Mouse (Mus musculus): ENCODE results near the gene Lrrc52.

The Lrrc52 gene

GRCm38 (mm10) chr1:167466765-167467426 is at the start of gene Lrrc52:
Gene Lrrc52 (minus strand): TSS chr1:167466780.
- DNase-seq (ENCODE audit: low spot score): no peak

GRCm38 (mm10) chr1:167511621-167512020 is 45.0 kb upstream of the Lrrc52 start:
- no peak for DNase-seq (ENCODE audit: low spot score)

- no peak for DNase-seq (ENCODE audit: low spot score)
Observed at GRCm38 (mm10) chr1:167506048-167506447, 39.5 kb upstream of the Lrrc52 start.

GRCm38 (mm10) chr1:167505427-167505826 is 38.8 kb upstream of the Lrrc52 start:
- no peak for DNase-seq (ENCODE audit: low spot score)

- DNase-seq (ENCODE audit: low spot score): no peak
Observed at GRCm38 (mm10) chr1:167499097-167499850, 32.7 kb upstream of the Lrrc52 start.

GRCm38 (mm10) chr1:167497991-167498390 is 31.4 kb upstream of the Lrrc52 start:
- no peak for DNase-seq (ENCODE audit: low spot score)

DNA sequence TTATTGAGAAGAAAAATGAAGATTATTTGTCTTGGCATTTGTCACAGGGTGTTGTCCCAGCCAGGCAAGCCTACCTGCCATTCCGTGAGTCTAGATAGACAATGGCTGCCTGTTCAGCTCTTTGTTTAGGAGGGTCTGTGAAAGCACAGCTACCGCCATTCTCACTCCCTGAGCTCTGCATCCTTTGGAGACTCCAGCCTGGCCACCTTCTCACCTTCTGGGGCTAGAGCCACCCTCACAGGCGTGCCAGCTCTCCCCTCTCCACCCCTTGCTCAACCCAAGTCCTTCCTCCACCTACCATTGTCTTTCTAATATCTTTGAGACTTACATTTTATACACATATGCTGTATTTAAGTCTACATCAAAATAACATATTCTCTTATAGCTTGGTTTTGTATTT is 31.0 kb upstream of the Lrrc52 start:
- DNase-seq (ENCODE audit: low spot score): no peak

GRCm38 (mm10) chr1:167491501-167491900 is 24.9 kb upstream of the Lrrc52 start:
- DNase-seq (ENCODE audit: low spot score): no peak

- DNase-seq (ENCODE audit: low spot score): no peak
Observed at GRCm38 (mm10) chr1:167487933-167488332, 21.4 kb upstream of the Lrrc52 start.

- no peak for DNase-seq (ENCODE audit: low spot score)
Observed at GRCm38 (mm10) chr1:167486959-167487680, 20.5 kb upstream of the Lrrc52 start.

- DNase-seq (ENCODE audit: low spot score): no peak
Observed at GRCm38 (mm10) chr1:167482863-167483262, 16.3 kb upstream of the Lrrc52 start.

DNA sequence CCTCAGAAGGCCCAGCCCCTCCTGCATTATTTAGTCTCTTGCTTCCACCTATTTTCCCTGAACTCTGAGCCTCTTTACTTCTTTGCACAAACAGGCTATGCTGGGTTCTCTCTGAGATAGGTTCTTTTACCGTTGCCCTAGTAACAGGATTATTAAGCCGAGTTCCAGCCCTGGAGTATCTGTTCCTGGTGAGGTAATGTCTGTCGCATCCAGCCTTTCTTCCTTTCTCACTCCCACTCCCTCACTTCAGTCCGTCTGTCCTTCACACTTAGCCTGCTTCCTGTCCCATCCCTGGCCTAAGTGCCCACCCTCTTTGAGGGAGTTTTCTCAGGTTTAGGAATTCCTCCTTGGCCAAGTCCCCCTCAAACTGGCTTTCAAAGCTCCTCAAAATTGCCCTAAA is 7.0 kb upstream of the Lrrc52 start:
- no peak for DNase-seq (ENCODE audit: low spot score)

- no peak for DNase-seq (ENCODE audit: low spot score)
Observed at GRCm38 (mm10) chr1:167467916-167468315, 1.3 kb upstream of the Lrrc52 start.

DNA sequence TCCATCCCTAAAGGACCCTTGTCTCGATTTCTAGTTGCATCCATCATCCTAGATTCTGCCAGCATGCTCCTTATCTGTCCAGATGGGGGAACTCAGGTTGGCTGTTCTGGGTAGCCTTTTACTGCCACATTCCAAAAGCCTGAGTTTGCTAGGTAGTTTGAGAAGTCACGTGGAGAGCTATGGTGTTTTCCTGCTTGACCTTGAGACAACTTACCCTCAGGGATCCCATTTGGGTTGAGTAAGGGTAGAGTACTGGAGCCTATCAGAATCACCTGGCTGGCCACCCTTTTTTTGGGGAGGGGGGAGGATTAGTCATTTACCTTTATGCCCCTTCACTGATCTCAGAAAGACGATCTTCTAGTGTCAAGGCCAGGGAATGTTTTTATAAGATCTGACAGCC is 9.3 kb downstream of the Lrrc52 start:
- no peak for DNase-seq (ENCODE audit: low spot score)

GRCm38 (mm10) chr1:167453048-167453447 is 13.5 kb downstream of the Lrrc52 start:
- DNase-seq (ENCODE audit: low spot score): no peak

- no peak for DNase-seq (ENCODE audit: low spot score)
Observed at GRCm38 (mm10) chr1:167452456-167452855, 14.1 kb downstream of the Lrrc52 start.

DNA sequence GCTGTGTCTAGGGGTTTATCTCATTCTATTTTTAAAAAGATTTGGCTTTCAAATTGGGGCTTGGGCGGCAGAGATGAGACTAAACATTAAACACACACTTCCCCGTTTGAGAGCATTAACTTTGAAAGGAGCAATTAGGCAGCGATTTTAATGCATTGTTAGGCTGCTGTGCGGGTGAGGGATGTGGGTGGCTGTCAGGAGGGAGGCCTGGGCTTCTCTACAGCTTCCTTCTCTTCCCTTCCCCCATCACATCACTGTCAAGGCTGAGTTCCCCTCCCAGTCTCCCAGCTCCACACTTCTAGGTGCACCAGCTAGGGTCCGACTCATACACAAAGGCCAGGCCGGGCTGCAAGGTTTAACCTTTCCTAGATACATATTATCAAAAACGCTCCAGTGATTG is 18.0 kb downstream of the Lrrc52 start:
- no peak for DNase-seq (ENCODE audit: low spot score)

- no peak for DNase-seq (ENCODE audit: low spot score)
Observed at GRCm38 (mm10) chr1:167448088-167448487, 18.5 kb downstream of the Lrrc52 start.

DNA sequence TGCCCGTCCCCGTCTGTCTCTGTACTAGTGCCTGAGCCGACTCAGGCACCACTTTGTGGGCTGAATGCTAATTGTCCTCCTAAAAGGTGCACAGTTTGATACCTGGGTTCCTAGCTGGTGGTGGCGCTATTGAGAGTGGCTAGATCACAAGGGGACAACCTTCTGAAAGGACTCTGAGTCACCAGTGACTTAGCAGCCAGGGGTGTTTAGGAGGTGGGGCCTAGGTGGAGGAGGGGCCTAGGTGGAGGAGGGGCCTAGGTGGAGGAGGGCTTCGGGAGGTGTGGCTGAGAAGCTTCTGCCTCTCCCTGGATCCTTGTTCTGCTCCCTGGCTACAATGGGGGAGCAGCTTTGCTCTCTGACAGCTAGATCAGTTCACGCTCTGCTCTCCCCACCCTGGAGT is 20.1 kb downstream of the Lrrc52 start:
- no peak for DNase-seq (ENCODE audit: low spot score)

DNA sequence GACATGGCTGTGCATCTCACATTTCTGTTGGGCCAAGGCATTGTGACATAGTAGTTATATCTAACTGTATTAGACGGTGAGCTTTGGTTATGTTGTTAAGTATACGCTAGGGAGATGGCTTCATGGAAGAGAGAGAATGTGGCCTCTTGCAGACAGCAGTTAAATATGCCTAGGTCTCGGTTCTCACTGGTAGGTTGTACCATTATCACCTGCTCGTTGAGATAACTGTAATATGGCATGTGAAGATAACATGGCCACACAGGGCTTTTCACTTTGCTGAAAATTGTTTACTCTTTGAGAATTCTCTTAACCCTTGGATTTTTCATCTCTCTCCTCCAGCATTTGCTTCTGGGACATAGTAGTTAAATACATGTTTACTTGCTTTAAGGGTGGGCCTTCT is 21.4 kb downstream of the Lrrc52 start:
- DNase-seq (ENCODE audit: low spot score): no peak

- no peak for DNase-seq (ENCODE audit: low spot score)
Observed at GRCm38 (mm10) chr1:167438231-167438885, 28.2 kb downstream of the Lrrc52 start.

GRCm38 (mm10) chr1:167437091-167437490 is 29.5 kb downstream of the Lrrc52 start:
- no peak for DNase-seq (ENCODE audit: low spot score)
